Mouse (Mus musculus) pancreas, adult 10 weeks (tissue): Measurements from ENCODE around the gene Smr2. TPM values are rescaled to one million over a fixed set of nuclear protein-coding genes. Genes with fewer than 3 reads are reported as not detected.

Experiments used
- polyA plus RNA-seq: library from polyadenylated mRNA; stranded (reverse); fragments of 350-450 nt; fragmentation: Illumina TruSeq; extraction: RNeasy Lipid Tissue Mini Kit (QIAGEN cat#74804); gene quantifications from one replicate; pipeline ENCODE4 v1.2.3, GENCODE M21; 2015; ENCODE audit warnings: low read depth, low replicate concordance; ENCODE audit not compliant: insufficient read depth

Smr2 gene
- not detected for polyA plus RNA-seq

DNA sequence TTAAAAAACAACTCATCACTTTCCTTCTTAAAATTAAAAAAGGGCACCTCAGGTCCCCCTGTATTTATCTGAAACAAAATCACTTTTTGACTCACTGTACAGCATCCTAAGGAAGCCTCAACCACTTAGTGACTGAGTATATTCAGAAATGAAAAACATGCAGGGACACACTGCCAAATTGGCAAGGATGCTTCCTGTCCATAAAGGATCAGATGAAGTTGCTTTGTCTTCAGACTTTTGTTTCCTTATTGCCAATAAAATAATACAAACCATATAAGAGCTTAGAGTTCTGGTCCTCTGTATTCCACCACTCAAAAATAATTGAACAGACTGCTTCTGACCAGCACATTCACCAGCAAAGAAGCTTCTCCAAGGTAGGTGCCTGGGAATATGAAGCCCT, at the start of gene Smr2:
Smr2 (plus strand) TSS at position 301 of the 400 bp plus-strand sequence.

DNA sequence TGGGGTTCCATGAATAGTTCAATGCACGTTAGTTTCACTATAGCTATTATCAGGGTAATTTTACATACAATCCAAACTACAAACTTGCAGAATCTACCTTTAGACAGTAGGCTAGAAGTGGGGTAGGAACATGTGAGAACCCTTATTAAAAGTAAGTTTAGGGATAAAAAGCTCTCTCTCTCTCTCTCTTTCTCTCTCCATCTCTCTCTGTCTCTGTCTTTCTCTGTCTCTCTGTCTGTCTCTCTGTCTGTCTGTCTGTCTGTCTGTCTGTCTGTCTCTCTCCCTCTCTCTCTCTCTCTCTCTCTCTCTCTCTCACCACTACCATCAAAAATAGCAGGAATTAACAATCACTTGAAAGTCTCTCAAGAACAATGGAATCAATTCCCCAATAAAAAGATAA, 25.1 kb downstream of the Smr2 start, which contains the start of gene Gm11116:
Gm11116 (minus strand) TSS at position 101 of the 400 bp plus-strand sequence.

GRCm38 (mm10) chr5:88153999-88154398, 67.6 kb downstream of the Smr2 start, which contains the start of gene Gm11115:
Gene Gm11115 (minus strand): TSS chr5:88154099.

Other genes starting within 250 kb of the Smr2 start
- not detected for gene Odam, start 201.5 kb upstream of the Smr2 start, polyA plus RNA-seq
- not detected for gene Csn3, start 161.0 kb upstream of the Smr2 start, polyA plus RNA-seq
- gene 2310003L06Rik, start 117.1 kb upstream of the Smr2 start, polyA plus RNA-seq: not detected
- not detected for gene Gm28434, start 117.0 kb upstream of the Smr2 start, polyA plus RNA-seq
- not detected for gene Cabs1, start 107.1 kb upstream of the Smr2 start, polyA plus RNA-seq
- not detected for gene Smr3a, start 84.0 kb upstream of the Smr2 start, polyA plus RNA-seq
- not detected for gene Gm11116, start 25.0 kb downstream of the Smr2 start, polyA plus RNA-seq
- not detected for gene Gm11115, start 67.5 kb downstream of the Smr2 start, polyA plus RNA-seq
- gene Gm7714, start 182.4 kb downstream of the Smr2 start, polyA plus RNA-seq: not detected
- gene Prol1, start 230.8 kb downstream of the Smr2 start, polyA plus RNA-seq: not detected